Mouse (Mus musculus) hematopoietic stem cell, adult 5-6 weeks (primary cell): ENCODE results near the gene Rab11fip3. TPM values are rescaled to one million over a fixed set of nuclear protein-coding genes. Genes with fewer than 3 reads are reported as not detected.
A peak's percentile ranks its signal among the peaks of the same experiment; 100 is the strongest.
"Not testable (repeated sequence)": the region's sequence is repeated elsewhere in the genome, so short reads cannot be mapped to it uniquely, and the experiment has no call there.

Source experiments
- ATAC-seq, 2 experiments: fragments of 125-278 bp in 1 of 2; replicated peaks in 1 of 2; 2 replicates each; pipeline ENCODE4 v1.8.0; 2016 to 2017; ENCODE audit warnings: inconsistent platforms in 2 of 2, mild to moderate bottlenecking in 2 of 2, moderate number of reproducible peaks in 2 of 2, low read depth in 1 of 2, moderate TSS enrichment in 1 of 2; ENCODE audit not compliant: low FRiP score in 2 of 2, poor library complexity in 2 of 2, severe bottlenecking in 2 of 2, insufficient read depth in 1 of 2, low TSS enrichment in 1 of 2
- total RNA-seq: library from RNA; stranded (forward); fragments of 172-1452, 232-1000 nt; gene quantifications from 2 replicates; pipeline ENCODE4 v1.2.3, GENCODE M21; 2017

The Rab11fip3 gene
- total RNA-seq, 1 experiment from 2014 or later = 4.7 TPM

DNA sequence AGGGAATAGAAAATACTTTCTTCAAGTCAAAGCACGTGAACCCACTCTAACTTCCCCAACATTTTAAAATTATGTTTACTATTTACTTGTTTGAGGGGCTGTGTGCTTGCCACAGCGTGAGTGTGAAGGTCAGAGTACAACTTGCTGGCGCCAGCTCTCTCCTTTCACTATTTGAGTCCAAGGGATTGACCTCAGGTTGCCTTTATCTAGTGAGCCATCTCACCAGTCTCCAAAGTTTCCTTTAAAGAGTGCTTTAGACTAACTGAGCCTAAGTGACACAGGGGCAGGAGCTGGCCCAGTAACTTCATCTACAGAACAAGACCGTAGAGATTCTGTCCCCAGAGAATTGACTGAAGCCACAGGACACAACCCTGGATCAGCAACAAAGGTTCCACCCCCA is 17.3 kb downstream of the Rab11fip3 start:
- no peak for ATAC-seq

DNA sequence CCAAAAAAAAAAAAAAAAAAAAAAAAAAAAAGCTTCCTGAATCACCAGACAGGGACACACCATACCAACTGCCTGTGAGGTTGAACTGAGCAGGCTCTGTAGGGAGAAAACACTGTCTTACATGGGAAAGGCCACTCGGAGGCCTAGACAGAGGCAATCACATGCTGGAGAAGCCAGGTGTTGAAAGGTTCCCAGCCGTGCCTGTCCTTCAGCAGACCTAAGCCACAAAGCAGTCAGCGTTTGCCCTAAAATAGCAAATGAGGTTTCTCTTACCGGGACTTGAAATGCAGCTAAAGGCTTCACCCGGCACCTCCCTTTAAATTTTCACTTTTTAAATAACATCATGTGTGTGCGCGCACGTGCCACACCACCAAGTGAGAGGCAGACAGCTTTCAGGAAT is 21.2 kb downstream of the Rab11fip3 start:
- no peak for ATAC-seq

DNA sequence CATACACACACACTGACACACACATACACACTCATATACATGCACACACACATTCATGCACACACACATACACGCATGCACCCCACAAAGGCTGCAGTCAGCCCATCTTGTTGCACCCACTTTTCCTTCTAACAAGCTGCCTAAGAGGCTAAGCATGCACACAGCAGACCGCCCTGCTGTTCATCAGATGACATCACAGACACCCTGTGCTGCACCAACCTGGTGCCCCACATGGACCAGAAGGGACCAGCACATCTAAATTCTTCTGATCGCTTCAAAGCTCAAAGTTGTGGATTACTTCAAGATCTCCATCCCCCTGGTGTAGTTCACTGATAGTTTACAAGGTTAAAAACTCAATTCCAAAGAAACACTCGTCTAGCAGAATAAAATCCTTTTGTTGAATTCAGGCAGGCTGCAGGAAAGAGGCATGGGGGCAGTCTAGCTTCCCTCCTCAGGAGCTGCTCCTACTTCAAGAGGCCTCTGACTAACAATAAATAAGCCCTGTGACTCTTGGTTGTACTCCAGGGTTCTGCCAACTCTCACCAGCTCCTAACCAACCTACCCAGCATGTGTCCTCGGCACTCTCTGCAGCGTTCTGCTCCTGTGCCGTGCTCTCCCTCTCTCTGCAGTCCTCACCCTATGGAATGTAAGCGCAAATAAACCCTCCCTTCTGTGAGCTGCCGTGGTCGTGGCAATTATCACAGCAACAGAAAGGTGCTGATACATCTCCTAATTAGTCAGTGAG is 22.9 kb downstream of the Rab11fip3 start:
- no peak for ATAC-seq

GRCm38 (mm10) chr17:26045285-26045684 is 24.1 kb downstream of the Rab11fip3 start:
- ATAC-seq = no peak

DNA sequence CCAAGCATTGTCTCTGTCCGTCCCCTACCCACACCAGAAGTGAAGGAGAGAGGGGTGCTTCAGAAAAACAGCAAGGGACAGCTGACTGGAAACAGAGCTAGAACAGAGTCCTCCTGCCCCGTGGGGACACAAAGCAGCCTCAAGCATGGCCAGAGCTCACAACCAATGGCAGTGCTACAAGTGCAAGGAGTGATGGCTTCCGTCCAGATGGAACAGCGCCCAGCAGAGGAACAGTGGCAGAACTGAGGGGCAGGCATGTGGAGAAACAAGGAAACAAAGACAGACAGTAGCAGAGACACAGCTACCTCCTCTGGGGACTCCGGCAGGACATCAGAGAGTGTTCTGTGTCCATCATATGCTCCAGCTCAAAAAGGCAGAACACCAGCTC is 26.1 kb downstream of the Rab11fip3 start:
- no peak for ATAC-seq

- ATAC-seq = no peak
Measured at GRCm38 (mm10) chr17:26042599-26043248, 26.6 kb downstream of the Rab11fip3 start.

- ATAC-seq = peak; percentile 78 to 80
Measured at GRCm38 (mm10) chr17:26041111-26041802, 28.1 kb downstream of the Rab11fip3 start.

- ATAC-seq = not testable (repeated sequence)
Measured at GRCm38 (mm10) chr17:26040711-26041110, 28.6 kb downstream of the Rab11fip3 start.

DNA sequence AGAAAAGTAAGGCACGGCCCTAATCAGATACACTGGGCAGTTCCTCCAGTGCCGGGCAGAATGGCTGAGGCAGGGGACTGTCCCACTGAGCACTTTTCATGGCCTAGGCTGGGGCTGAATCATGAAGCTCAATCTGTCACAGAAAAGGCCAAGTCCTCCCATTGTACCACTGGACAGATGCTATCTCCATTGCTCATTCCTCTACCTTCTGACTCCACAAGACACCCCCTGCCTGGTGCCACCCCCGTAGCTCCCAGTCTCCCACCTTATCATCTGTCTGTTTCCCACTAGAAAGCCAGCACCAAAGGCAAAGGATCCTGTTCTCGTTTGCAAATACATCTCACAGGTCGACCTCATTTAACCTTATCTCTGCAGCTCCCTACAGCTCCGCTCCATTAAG is 37.3 kb downstream of the Rab11fip3 start:
- ATAC-seq = no peak

DNA sequence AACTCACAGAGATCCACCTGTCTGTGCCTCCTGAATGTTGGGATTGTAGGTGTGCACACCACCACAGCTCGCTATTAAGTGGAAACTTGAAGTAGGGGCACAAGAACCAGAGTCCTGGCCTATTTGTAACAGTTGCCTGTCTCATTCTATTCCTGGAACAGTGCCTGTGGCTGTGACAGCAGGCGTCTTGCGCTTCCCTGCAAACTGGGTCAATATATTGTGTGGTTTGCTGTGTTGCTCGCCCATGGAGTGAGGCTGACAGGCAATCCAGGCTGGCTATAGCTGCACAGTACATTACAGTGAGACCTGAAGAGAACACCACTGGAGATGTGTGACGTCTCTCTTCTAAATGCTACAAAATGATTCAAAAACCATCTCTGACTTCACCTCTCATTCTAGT is 37.8 kb downstream of the Rab11fip3 start:
- no peak for ATAC-seq

DNA sequence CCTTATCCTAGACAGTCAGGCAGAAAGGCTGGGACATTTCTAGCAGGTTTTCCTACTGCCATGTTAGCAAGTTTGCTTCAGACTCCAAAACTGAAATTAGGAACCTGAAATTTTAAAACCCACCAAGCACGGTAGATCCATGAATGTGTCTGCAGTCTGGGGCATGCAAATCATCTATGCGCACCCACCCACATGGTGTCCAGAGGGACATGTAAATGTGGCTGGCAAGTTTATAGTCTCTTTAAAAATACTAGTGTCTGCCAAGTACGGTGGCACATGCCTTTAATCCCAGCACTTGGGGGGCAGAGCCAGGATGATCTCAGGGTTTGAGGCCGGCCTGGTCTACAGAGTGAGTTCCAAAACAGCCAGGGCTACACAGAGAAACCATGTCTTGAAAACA is 41.1 kb downstream of the Rab11fip3 start:
- ATAC-seq = no peak

DNA sequence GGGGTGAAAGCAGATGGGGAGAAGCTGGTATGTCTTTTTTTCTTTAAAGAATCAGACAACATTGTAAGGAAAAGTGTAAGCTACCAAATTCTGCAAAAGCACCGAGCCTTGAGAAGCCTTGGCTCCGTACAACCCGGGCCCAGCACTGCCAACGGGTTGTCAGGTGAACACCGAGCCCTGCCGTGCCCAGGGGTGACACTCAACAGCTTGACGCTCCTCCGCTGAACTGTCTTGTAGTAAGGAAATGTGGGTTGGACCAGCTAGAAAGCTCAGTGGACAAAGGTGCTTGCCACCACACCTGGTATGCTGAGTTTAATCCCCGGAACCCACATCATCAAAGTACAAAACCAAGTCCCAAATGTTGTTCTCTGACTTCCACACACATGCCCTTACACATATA is 44.7 kb downstream of the Rab11fip3 start:
- ATAC-seq = no peak

GRCm38 (mm10) chr17:26023966-26024365 is 45.4 kb downstream of the Rab11fip3 start:
- no peak for ATAC-seq

GRCm38 (mm10) chr17:26023181-26023580 is 46.2 kb downstream of the Rab11fip3 start:
- ATAC-seq = no peak

GRCm38 (mm10) chr17:26021728-26022341 is 47.5 kb downstream of the Rab11fip3 start:
- no peak for ATAC-seq

DNA sequence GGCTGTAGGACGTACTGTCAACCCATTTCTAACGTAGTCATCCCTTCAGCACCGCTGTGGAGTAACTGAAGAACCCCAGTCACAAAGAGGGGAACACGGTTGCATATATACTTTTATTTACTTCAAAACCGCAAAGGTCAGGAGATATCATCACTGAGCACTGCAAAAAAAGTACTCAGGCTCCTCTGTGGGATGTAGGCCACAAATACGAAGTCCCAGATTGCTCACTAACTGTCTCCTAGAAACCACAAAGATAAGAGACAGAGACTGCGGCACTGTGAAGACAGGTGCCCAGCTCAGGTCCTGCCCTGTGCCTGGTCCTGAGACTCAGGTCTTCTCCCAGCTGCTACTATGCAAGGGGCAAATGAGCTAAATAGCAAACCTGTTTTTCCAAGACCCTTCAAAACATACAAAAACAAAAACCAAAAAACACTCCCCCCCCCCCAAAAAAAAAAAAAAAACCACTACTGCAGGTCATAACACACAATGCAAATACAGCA is 48.5 kb downstream of the Rab11fip3 start:
- no peak for ATAC-seq

- ATAC-seq = no peak
Measured at GRCm38 (mm10) chr17:26018388-26018787, 51.0 kb downstream of the Rab11fip3 start.

GRCm38 (mm10) chr17:26017949-26018348 is 51.4 kb downstream of the Rab11fip3 start:
- ATAC-seq = no peak
